Mouse (Mus musculus): Measurements from ENCODE around the gene Adamts2. TPM values are rescaled to one million over a fixed set of nuclear protein-coding genes. Genes with fewer than 3 reads are reported as not detected.

Gene Adamts2
- polyA plus RNA-seq, 1 experiment from 2014 or later = 2.8 TPM

DNA sequence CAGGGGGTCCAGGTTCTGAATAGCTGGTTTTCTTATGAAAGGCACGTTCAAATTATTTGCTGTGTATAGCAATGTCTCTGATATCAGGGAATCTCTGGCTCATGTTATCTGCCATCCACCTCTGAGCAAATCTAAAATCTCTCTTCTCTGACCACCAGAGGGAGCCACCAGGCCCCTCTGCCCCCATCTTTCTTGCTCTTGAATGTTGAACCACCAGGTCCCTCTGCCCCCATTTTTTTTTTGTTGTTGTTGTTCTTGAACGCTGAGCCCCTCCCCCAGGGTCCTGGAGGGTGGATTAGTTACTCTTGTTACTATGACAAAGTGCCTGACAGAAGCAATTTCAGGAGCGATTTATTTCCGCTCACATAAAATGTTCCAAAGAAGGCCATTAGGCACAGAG lies 155.9 kb downstream of the Adamts2 start:
- H3K4me1 ChIP-seq = no peaks in the 10 kb centered on the region

DNA sequence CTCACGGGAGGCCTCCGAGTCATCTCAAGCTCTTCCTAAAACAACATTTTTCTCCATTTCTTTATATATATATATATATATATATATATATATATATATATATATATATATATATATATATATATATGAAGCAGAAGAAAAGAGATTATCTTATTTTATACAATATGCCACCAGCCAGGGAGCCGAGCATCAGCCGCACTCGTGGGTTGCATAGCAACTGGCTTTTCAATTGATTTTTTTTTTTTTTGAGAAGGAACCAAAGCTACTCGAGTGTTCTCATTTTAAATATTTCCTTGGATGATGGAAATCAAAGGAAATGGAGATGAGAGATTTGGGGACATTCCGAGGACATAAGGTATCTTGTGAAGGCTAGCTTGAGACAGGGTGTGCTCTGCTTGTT lies 164.6 kb downstream of the Adamts2 start:
- H3K9me3 ChIP-seq = no peaks in the 10 kb centered on the region
- H3K36me3 ChIP-seq = no peaks in the 10 kb centered on the region
- no peak overlapping the region for H3K27ac ChIP-seq (replicated peaks)
- H3K27me3 ChIP-seq = no peaks in the 10 kb centered on the region
- no peak overlapping the region for H3K9ac ChIP-seq (replicated peaks)
- H3K4me2 ChIP-seq (replicated peaks) = no peak overlapping the region
- peaks cover 4% of the 10 kb centered on the region; the same call in 1 of the 2 replicates for H3K4me1 ChIP-seq
- WGBS = 88% methylated on average over 7 of the region's 7 CpGs
- H3K4me3 ChIP-seq = no peak overlapping the region
- no peak for ATAC-seq (replicated peaks)

More for the DNA sequence above, 155.9 kb downstream of the Adamts2 start:
- Histone ChIP-seq H3K36me3 (no peaks in the 10 kb centered on the region), H3K9me3 (no peaks in the 10 kb centered on the region), H3K9ac (replicated peaks) (no peak overlapping the region), H3K4me2 (replicated peaks) (no peak overlapping the region), H3K27me3 (no peaks in the 10 kb centered on the region), H3K27ac (replicated peaks) (no peak overlapping the region), H3K4me3 (no peak overlapping the region)
- 46% methylated on average over 4 of the region's 4 CpGs for WGBS
- no peak for ATAC-seq (replicated peaks)

DNA sequence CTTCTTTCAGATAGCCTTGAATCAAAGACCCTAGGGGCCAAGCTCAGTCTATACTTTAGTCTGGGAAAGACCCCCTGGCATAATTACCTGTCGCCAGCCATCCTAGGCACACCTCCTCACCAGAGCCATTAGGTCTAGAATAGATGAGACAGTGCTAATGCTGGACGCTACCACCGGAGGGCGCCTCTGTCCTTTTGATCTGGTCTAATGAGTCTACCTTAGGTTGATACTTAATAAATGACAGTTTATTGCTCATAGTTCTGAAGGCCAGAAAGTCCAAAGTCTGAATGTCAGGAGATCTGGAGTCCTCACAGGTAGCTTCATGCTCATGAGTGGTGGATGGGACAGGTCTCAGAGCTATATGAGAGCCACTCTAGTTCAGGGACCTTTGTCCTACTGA lies 165.2 kb downstream of the Adamts2 start:
- no peak overlapping the region for H3K4me2 ChIP-seq (replicated peaks)
- no peaks in the 10 kb centered on the region for H3K36me3 ChIP-seq
- 23% methylated on average over 4 of the region's 4 CpGs for WGBS
- H3K27ac ChIP-seq (replicated peaks) = no peak overlapping the region
- no peak overlapping the region for H3K4me3 ChIP-seq
- no peaks in the 10 kb centered on the region for H3K27me3 ChIP-seq
- no peaks in the 10 kb centered on the region for H3K9me3 ChIP-seq
- peaks cover 4% of the 10 kb centered on the region; the same call in 1 of the 2 replicates for H3K4me1 ChIP-seq
- ATAC-seq (replicated peaks) = no peak
- no peak overlapping the region for H3K9ac ChIP-seq (replicated peaks)

DNA sequence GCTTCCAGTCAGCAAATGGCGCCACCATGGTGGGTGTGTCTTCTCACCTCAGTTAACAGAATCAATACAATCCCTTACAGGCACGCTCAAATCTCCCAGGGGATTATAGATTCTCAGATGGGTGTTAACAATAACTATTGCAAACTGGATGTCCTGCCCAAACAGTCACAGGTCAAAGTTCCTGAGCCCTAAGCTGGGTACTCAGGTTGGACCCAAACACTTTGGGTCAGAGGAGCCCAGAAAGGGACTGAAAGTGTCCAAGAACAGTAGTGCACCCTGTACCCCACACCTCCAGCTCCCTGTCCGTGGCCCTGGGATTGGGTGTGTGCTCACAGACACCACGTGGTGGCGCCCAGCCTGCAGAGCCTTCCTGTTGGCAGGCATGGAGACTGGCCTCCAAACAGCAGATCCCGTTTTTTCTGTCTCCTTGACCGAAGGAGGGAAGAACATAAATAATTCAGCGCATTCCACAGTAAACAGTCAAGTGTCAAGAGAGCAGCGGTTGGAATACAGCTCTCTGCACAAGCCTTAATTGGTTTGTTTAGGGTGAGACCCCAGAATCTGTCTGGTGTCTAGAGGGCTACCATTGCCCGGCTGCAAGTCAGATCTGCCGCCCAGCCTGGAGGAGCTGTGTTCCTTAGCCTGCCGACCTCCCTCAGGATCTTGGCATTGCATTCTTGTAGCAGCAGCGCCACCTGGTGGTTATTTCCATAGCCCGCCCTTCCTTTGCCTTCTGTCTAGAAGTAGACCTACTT lies 167.3 kb downstream of the Adamts2 start:
- Histone ChIP-seq H3K4me1 (peaks cover 4% of the 10 kb centered on the region; the same call in 1 of the 2 replicates), H3K36me3 (no peaks in the 10 kb centered on the region), H3K27ac (replicated peaks) (no peak overlapping the region), H3K4me3 (peak overlapping the region; percentile 26), H3K27me3 (no peaks in the 10 kb centered on the region), H3K9ac (replicated peaks) (no peak overlapping the region; the same call in 1 of the 2 replicates), H3K4me2 (replicated peaks) (peak overlapping the region; percentile 45), H3K9me3 (no peaks in the 10 kb centered on the region)
- WGBS = 7% methylated on average over 14 of the region's 14 CpGs
- peak; percentile 87 for ATAC-seq (replicated peaks)

DNA sequence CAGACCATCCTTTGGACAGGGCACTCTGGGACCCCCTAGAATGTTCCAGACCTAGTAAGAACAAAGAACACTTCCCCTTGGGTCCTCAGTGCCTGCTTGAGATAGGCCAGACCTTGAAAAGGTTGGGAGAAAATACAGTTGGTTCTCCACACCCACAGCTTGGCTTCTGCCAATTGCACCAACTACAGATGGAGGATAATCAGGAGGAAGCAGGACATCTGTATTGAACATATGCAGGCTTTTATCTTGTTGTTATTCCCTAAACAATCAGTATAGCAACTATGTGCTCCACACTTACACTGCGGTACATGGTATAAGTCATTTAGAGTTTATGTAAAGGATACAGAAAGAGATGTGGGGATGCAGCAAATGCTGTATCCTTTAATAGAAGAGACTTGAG lies 169.1 kb downstream of the Adamts2 start:
- Histone ChIP-seq H3K9ac (replicated peaks) (no peak overlapping the region), H3K9me3 (no peaks in the 10 kb centered on the region), H3K36me3 (no peaks in the 10 kb centered on the region), H3K27ac (replicated peaks) (no peak overlapping the region), H3K4me1 (peaks cover 4% of the 10 kb centered on the region; the same call in 1 of the 2 replicates), H3K27me3 (no peaks in the 10 kb centered on the region), H3K4me3 (no peak overlapping the region), H3K4me2 (replicated peaks) (no peak overlapping the region)
- 88% methylated on average over 1 of the region's 1 CpGs for WGBS
- ATAC-seq (replicated peaks) = no peak

DNA sequence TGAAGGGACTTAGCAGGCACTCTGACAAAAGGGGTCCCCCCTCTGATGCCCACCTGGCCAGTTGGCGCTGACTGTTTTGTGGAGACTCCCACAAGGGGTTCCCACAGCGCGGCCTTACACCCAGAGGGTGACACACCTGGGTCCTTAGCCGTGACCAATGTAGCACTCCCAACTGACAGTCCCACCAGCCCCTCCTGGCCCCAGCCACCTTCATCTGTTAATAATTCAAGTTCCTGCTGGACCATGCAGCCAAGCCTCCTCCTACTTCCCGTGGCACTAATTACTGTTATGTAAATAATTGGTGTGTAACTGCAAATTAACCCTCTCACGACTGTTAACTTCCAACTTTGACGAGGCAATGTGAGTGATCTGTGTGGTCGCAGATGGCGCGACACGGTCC lies 195.8 kb downstream of the Adamts2 start:
- Histone ChIP-seq H3K4me2 (replicated peaks) (no peak overlapping the region), H3K4me3 (no peak overlapping the region), H3K4me1 (no peaks in the 10 kb centered on the region), H3K9ac (replicated peaks) (no peak overlapping the region), H3K9me3 (no peaks in the 10 kb centered on the region), H3K36me3 (no peaks in the 10 kb centered on the region), H3K27me3 (no peaks in the 10 kb centered on the region), H3K27ac (replicated peaks) (no peak overlapping the region)
- 67% methylated on average over 11 of the region's 11 CpGs for WGBS
- ATAC-seq (replicated peaks) = no peak

DNA sequence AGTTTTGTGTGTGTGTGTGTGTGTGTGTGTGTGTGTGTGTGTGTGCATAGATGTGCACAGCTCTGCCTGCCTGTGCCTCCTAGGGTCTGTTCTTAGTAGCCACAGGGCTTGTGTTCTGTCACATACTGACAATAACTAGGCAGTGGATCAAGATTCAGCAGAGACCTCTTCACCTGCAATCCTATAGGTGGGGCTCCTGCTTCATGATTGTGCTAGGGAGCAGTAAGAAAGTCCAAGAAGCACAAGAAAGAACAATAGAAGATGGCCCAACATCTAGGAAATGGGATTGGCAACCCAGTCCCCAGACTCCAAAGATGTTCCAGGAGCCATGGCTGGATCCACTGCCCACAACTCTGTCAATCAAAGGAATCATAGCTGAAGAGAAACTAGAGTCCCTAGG lies 197.0 kb downstream of the Adamts2 start:
- Histone ChIP-seq H3K4me1 (no peaks in the 10 kb centered on the region), H3K27ac (replicated peaks) (no peak overlapping the region), H3K9ac (replicated peaks) (no peak overlapping the region), H3K36me3 (no peaks in the 10 kb centered on the region), H3K27me3 (no peaks in the 10 kb centered on the region), H3K9me3 (no peaks in the 10 kb centered on the region), H3K4me2 (replicated peaks) (no peak overlapping the region), H3K4me3 (no peak overlapping the region)
- ATAC-seq (replicated peaks) = no peak

DNA sequence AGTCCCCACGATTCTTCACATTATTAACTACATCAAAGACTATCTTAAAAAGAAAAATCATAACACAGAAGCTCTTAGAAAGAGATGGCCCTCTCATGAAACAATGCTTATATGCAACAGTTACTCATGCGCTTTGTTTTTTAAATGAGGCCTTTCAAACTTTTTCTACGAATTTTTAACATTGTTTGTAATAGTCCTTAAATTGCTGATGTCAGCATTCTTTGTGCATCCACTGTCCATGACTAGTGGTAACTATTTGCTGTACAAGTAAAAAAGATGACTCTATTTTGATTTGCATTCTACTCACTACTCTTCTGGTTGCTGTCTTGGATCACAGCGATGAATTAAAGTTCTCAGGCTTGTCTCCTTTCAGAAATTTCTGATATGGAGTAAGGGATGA lies 212.3 kb downstream of the Adamts2 start:
- Histone ChIP-seq H3K4me1 (no peaks in the 10 kb centered on the region), H3K9ac (replicated peaks) (no peak overlapping the region), H3K27ac (replicated peaks) (no peak overlapping the region), H3K9me3 (peaks cover 62% of the 10 kb centered on the region), H3K27me3 (no peaks in the 10 kb centered on the region), H3K36me3 (peaks cover 97% of the 10 kb centered on the region), H3K4me2 (replicated peaks) (no peak overlapping the region), H3K4me3 (no peak overlapping the region)
- ATAC-seq (replicated peaks) = no peak
- WGBS = 98% methylated on average over 4 of the region's 4 CpGs

DNA sequence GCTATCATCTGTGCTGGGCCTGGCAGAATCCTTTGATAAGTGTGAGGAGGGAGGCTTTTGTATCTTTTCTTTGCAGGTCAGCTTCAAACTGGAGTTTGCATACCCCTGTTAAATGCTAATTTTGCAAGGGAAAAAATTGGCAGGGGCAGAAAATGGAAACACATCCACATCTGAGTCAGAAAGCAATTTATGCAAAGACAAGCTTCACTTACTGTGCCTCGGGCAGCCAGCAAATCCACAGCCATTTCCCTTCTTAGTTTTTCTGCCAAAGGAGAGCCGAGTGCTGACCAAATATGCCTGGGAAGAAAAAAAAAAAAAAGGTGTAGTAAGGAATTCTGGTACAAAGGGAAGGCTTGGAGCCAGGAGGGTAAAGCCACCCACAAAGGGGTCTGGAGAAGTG lies 224.3 kb downstream of the Adamts2 start:
- Histone ChIP-seq H3K4me2 (replicated peaks) (peak overlapping the region; percentile 58), H3K27ac (replicated peaks) (no peak overlapping the region), H3K27me3 (no peaks in the 10 kb centered on the region), H3K9ac (replicated peaks) (peak overlapping the region; percentile 86), H3K4me1 (peaks cover 18% of the 10 kb centered on the region), H3K36me3 (peaks cover 44% of the 10 kb centered on the region), H3K9me3 (no peaks in the 10 kb centered on the region), H3K4me3 (peak overlapping the region; percentile 87)
- no peak for ATAC-seq (replicated peaks)
- 29% methylated on average over 2 of the region's 2 CpGs for WGBS

DNA sequence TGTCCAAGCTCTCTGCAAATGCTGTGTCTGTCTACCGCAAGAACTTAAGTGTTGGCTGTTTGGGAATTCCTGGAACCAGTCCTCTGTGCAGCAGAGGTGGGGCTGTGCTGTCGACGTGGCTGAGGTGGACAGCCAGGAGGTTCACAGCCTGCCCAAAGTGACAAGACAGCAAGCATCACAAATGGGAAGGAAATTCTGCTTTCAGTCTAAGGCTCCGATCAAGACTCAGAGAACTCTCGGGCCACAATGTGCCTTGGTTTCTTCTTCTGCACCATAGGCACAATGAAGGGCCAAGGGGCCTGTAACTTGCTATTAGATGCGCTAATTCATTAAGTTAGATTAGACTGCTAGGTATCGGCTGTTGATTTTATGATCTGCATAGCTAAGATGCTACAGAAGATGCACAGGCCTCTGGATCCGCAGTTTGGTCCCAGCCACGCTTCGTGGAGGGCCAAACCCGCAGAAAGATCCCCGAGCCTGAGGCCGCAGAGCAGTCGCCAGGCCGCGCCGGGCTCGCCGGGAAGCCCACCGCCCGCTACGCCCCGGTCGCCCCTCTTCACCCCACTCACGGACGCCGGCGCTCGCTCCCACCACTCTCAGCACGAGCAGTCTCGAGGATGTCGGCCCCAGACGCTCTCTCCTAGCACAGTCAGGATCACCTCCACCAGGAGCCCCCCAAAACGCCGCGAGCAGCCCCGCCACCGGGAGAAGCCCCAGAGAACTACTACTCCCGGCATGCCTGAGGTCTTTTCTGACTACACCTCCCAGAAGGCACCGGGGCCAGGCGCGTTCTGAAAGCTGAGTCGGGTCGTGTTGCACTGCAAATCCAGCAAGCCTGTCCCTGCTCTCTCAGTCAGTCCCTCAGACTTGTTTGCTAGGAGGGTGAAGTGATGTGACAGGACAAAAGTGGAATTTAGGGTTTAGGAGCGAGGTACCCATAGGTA lies 225.4 kb downstream of the Adamts2 start, which contains the start of gene Zfp354c:
Zfp354c (minus strand) TSS at position 715 of the 944 bp plus-strand sequence.
- peak; percentile 98 for ATAC-seq (replicated peaks)

DNA sequence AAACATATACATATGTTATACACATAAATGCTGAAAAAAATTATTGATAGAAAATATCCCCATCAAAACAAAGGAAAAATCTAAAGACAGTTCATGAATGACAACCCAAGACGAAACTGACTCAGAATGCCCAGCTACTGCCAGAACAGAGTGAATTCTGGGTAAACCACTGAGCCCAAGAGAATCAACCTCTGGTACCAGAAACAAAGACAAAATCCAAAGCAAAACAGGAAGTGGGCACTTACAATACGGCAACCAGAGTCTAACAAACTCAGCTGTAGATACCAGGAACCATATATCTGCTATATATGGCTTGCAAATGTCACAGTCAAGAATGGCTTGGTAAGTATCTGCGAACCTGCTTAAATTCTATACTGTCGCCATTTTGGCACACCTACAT lies 233.8 kb downstream of the Adamts2 start:
- WGBS = 92% methylated on average over 4 of the region's 4 CpGs
- Histone ChIP-seq H3K27ac (replicated peaks) (no peak overlapping the region), H3K9me3 (peaks cover 3% of the 10 kb centered on the region; the same call in 1 of the 2 replicates), H3K4me3 (no peak overlapping the region), H3K9ac (replicated peaks) (no peak overlapping the region), H3K4me2 (replicated peaks) (no peak overlapping the region), H3K4me1 (peaks cover 8% of the 10 kb centered on the region), H3K27me3 (no peaks in the 10 kb centered on the region), H3K36me3 (peaks cover 13% of the 10 kb centered on the region)
- no peak for ATAC-seq (replicated peaks)

More for the DNA sequence above, 225.4 kb downstream of the Adamts2 start, which contains the start of gene Zfp354c:
- Histone ChIP-seq H3K27me3 (no peaks in the 10 kb centered on the region), H3K9ac (replicated peaks) (peak within 1 kb of the TSS; percentile 86), H3K27ac (replicated peaks) (peak within 1 kb of the TSS; percentile 77), H3K4me2 (replicated peaks) (peak within 1 kb of the TSS; percentile 58), H3K4me1 (peaks cover 18% of the 10 kb centered on the region), H3K36me3 (peaks cover 33% of the 10 kb centered on the region), H3K4me3 (peak within 1 kb of the TSS; percentile 87), H3K9me3 (no peaks in the 10 kb centered on the region)
- under 1% methylated on average over 45 of the region's 45 CpGs for WGBS
